Mouse (Mus musculus) midbrain, embryonic 16.5 days (tissue): Measurements from ENCODE around the gene Vmn1r138. TPM values are rescaled to one million over a fixed set of nuclear protein-coding genes. Genes with fewer than 3 reads are reported as not detected.
"Not testable (repeated sequence)": the region's sequence is repeated elsewhere in the genome, so short reads cannot be mapped to it uniquely, and the experiment has no call there.

Experiments used
- ATAC-seq: fragments of 200-750 bp; cut with Nextera tagmentation; 2 replicates; pipeline ENCODE4 v1.8.0; 2017; ENCODE audit warnings: moderate TSS enrichment
- H3K27ac ChIP-seq: fragments of 300-500 bp; sonication (generic); 2 replicates; pipeline ENCODE4 v1.5.1; 2014; ENCODE audit warnings: mild to moderate bottlenecking, low read length, mixed read lengths
- H3K27me3 ChIP-seq: fragments of 300-500 bp; sonication (generic); 2 replicates; pipeline ENCODE4 v1.6.1; 2014; ENCODE audit warnings: low read depth, low read length, mixed read lengths; ENCODE audit not compliant: control insufficient read depth, insufficient read depth
- H3K36me3 ChIP-seq: fragments of 300-500 bp; sonication (generic); 2 replicates; pipeline ENCODE4 v1.6.1; 2014; ENCODE audit warnings: mild to moderate bottlenecking, low read length, moderate library complexity, mixed read lengths; ENCODE audit not compliant: control insufficient read depth, insufficient read depth
- H3K4me1 ChIP-seq: fragments of 300-500 bp; sonication (generic); 2 replicates; pipeline ENCODE4 v1.6.1; 2014; ENCODE audit warnings: mild to moderate bottlenecking, low read length, mixed read lengths; ENCODE audit not compliant: control insufficient read depth, insufficient read depth
- H3K4me2 ChIP-seq: fragments of 300-500 bp; sonication (generic); 2 replicates; pipeline ENCODE4 v1.6.1; 2014; ENCODE audit warnings: mild to moderate bottlenecking, low read length, mixed read lengths
- H3K4me3 ChIP-seq: fragments of 300-500 bp; sonication (generic); 2 replicates; pipeline ENCODE4 v1.5.1; 2014; ENCODE audit warnings: low read depth, mild to moderate bottlenecking, low read length, moderate library complexity, mixed read lengths
- H3K9ac ChIP-seq: fragments of 300-500 bp; sonication (generic); 2 replicates; pipeline ENCODE4 v1.6.1; 2014; ENCODE audit warnings: low read depth, low read length, mixed read lengths
- H3K9me3 ChIP-seq: fragments of 300-500 bp; sonication (generic); replicated peaks from 2 replicates; pipeline ENCODE4 v1.6.1; 2014; ENCODE audit warnings: mild to moderate bottlenecking, low read length, mixed read lengths; ENCODE audit not compliant: control insufficient read depth, poor library complexity, severe bottlenecking
- WGBS: fragments of 180-500 bp; shearing (Covaris S2); extraction: QIAGEN DNeasy Blood & Tissue Kit; methylation state at CpG from one replicate; pipeline ENCODE4 v1.1.7; 2014; 5-methylcytosine and 5-hydroxymethylcytosine counted together
- polyA plus RNA-seq: library from polyadenylated mRNA; unstranded; fragments of >200 nt; fragmentation: Nextera tagmentation; extraction: Ambion mirVana; gene quantifications from 2 replicates; pipeline ENCODE4 v1.2.1, GENCODE M21; 2015

Vmn1r138 gene
- not detected in 2 replicates for polyA plus RNA-seq

GRCm38 (mm10) chr7:22028797-22029196 is at the start of gene Vmn1r138:
Gene Vmn1r138, minus strand, starts transcription at chr7:22028897.
- not testable (repeated sequence) for ATAC-seq, H3K36me3 ChIP-seq
- WGBS: no CpG with 5 or more reads among the region's 2 CpGs

GRCm38 (mm10) chr7:22068757-22069156 is 40.1 kb upstream of the Vmn1r138 start, which contains the start of gene Vmn1r139:
Gene Vmn1r139, plus strand, starts transcription at chr7:22069057.
- not testable (repeated sequence) for H3K9me3 ChIP-seq, H3K27me3 ChIP-seq, H3K4me2 ChIP-seq, ATAC-seq, H3K27ac ChIP-seq, H3K4me1 ChIP-seq, H3K9ac ChIP-seq, H3K36me3 ChIP-seq, H3K4me3 ChIP-seq
- no CpG with 5 or more reads among the region's 7 CpGs for whole genome bisulfite sequencing

More at GRCm38 (mm10) chr7:22028797-22029196, at the start of gene Vmn1r138:
- H3K9me3 ChIP-seq, H3K27me3 ChIP-seq, H3K4me2 ChIP-seq, H3K27ac ChIP-seq, H3K9ac ChIP-seq, H3K4me1 ChIP-seq, H3K4me3 ChIP-seq: not testable (repeated sequence)

DNA sequence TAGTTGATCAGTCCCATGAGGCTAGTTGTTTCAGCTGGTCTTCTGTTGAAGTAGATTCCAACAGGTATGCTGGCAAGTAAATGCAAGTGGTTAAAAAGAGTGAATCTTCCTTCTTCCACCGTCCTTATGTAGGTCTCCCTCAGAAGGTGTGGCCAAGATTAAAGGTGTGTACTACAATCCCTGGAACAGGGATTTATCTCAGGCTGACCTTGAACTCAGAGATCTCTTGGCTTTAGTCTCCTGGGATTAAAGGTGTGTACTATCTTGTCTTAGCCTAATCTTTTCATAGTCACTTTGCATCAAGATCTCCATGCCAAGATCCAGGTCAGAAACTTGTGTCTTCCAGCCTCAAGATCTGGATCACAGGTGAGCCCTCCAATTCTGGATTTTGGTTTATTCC is 27.5 kb upstream of the Vmn1r138 start, which contains the start of gene Gm6176:
TSS of gene Gm6176 (minus strand) at position 101 of the 400 bp plus-strand sequence.
- H3K4me2 ChIP-seq, H3K9ac ChIP-seq, ATAC-seq: not testable (repeated sequence)

GRCm38 (mm10) chr7:21994287-21994686 is 34.4 kb downstream of the Vmn1r138 start, which contains the start of gene Vmn1r137:
Gene Vmn1r137, plus strand, starts transcription at chr7:21994587.
- not testable (repeated sequence) for H3K4me3 ChIP-seq, H3K27ac ChIP-seq, H3K36me3 ChIP-seq, ATAC-seq, H3K27me3 ChIP-seq, H3K9ac ChIP-seq, H3K4me1 ChIP-seq, H3K4me2 ChIP-seq, H3K9me3 ChIP-seq
- WGBS: no CpG with 5 or more reads among the region's 3 CpGs

More for the DNA sequence above, 27.5 kb upstream of the Vmn1r138 start, which contains the start of gene Gm6176:
- WGBS: no CpG with 5 or more reads among the region's 1 CpGs
- H3K27me3 ChIP-seq, H3K4me1 ChIP-seq, H3K36me3 ChIP-seq, H3K27ac ChIP-seq, H3K4me3 ChIP-seq, H3K9me3 ChIP-seq: not testable (repeated sequence)

Other genes starting within 250 kb of the Vmn1r138 start
- gene Gm4177, start 232.2 kb downstream of the Vmn1r138 start, polyA plus RNA-seq: not detected in 2 replicates
- gene Vmn1r135, start 196.5 kb downstream of the Vmn1r138 start, polyA plus RNA-seq: not detected in 2 replicates
- not detected in 2 replicates for gene Gm5725, start 184.6 kb downstream of the Vmn1r138 start, polyA plus RNA-seq
- gene Gm5891, start 107.6 kb downstream of the Vmn1r138 start, polyA plus RNA-seq: not detected in 2 replicates
- gene Vmn1r137, start 34.3 kb downstream of the Vmn1r138 start, polyA plus RNA-seq: not detected in 2 replicates
- gene Gm6176, start 27.4 kb upstream of the Vmn1r138 start, polyA plus RNA-seq: not detected in 2 replicates
- not detected in 2 replicates for gene Vmn1r139, start 40.2 kb upstream of the Vmn1r138 start, polyA plus RNA-seq
- not detected in 2 replicates for gene Gm16451, start 89.3 kb upstream of the Vmn1r138 start, polyA plus RNA-seq
- not detected in 2 replicates for gene Gm10666, start 105.8 kb upstream of the Vmn1r138 start, polyA plus RNA-seq
- not detected in 2 replicates for gene Vmn1r142, start 135.1 kb upstream of the Vmn1r138 start, polyA plus RNA-seq
- gene Vmn1r143, start 160.5 kb upstream of the Vmn1r138 start, polyA plus RNA-seq: not detected in 2 replicates
- not detected in 2 replicates for gene Gm8653, start 172.4 kb upstream of the Vmn1r138 start, polyA plus RNA-seq
- gene Gm8453, start 200.6 kb upstream of the Vmn1r138 start, polyA plus RNA-seq: not detected in 2 replicates